Mouse (Mus musculus) megakaryocyte, embryonic 14.5 days (primary cell): Measurements from ENCODE around the gene Epha5.

ENCODE experiments used
- FLI1 ChIP-seq: IDR thresholded peaks from 2 replicates; pipeline ENCODE4 v1.6.1; 2012; ENCODE audit warnings: low read length, inconsistent platforms, mixed read lengths
- GATA1 ChIP-seq: IDR thresholded peaks from 3 replicates; pipeline ENCODE4 v1.6.1; 2012; ENCODE audit warnings: mixed read lengths, low read length, inconsistent platforms, borderline replicate concordance

GRCm38 (mm10) chr5:84208609-84209008 lies 208.6 kb downstream of the Epha5 start:
- TF ChIP-seq GATA1 = no peak
- TF ChIP-seq FLI1 = no peak
